Mouse (Mus musculus): ENCODE data around the gene Fer1l4.

DNA sequence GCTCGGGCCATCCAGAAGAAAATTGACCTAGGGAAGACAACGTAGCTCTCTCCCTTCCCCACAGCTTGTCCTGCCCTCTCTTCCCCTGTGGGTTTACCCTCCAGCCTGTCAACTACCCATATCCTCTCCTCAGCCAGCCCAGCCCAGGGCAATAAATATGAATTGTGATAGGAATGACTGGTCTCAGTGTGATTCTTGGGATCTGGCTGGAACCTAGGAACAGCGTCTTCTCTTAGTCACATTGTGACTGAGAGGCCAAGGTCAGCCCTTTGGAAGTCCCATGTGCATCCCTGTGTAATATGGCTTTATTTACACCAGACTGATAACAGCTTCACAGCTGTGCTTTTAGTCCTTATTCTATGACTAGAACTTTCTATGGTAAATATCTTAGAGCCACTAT is 34.6 kb downstream of the Fer1l4 start:
- TF ChIP-seq CTCF (IDR thresholded peaks at IDR 0.05; ENCODE audit: control insufficient read depth, insufficient read depth, insufficient read length): no peak
- TF ChIP-seq MYOD1 (IDR thresholded peaks at IDR 0.05; ENCODE audit: control insufficient read depth, insufficient read length, low read depth): no peak
- TF ChIP-seq USF1 (IDR thresholded peaks at IDR 0.05; ENCODE audit: low read depth): no peak

All from C2C12 (cell line).